Mouse (Mus musculus) midbrain, embryonic 16.5 days (tissue): Measurements from ENCODE around the gene Ciart. TPM values are rescaled to one million over a fixed set of nuclear protein-coding genes. Genes with fewer than 3 reads are reported as not detected.
A peak's percentile ranks its signal among the peaks of the same experiment; 100 is the strongest.
"Not testable (repeated sequence)": the region's sequence is repeated elsewhere in the genome, so short reads cannot be mapped to it uniquely, and the experiment has no call there.

Experiments used
- ATAC-seq: fragments of 200-750 bp; cut with Nextera tagmentation; 2 replicates; pipeline ENCODE4 v1.8.0; 2017; ENCODE audit warnings: moderate TSS enrichment
- H3K27ac ChIP-seq: fragments of 300-500 bp; sonication (generic); 2 replicates; pipeline ENCODE4 v1.5.1; 2014; ENCODE audit warnings: mild to moderate bottlenecking, low read length, mixed read lengths
- H3K27me3 ChIP-seq: fragments of 300-500 bp; sonication (generic); 2 replicates; pipeline ENCODE4 v1.6.1; 2014; ENCODE audit warnings: low read depth, low read length, mixed read lengths; ENCODE audit not compliant: control insufficient read depth, insufficient read depth
- H3K36me3 ChIP-seq: fragments of 300-500 bp; sonication (generic); 2 replicates; pipeline ENCODE4 v1.6.1; 2014; ENCODE audit warnings: mild to moderate bottlenecking, low read length, moderate library complexity, mixed read lengths; ENCODE audit not compliant: control insufficient read depth, insufficient read depth
- H3K4me1 ChIP-seq: fragments of 300-500 bp; sonication (generic); 2 replicates; pipeline ENCODE4 v1.6.1; 2014; ENCODE audit warnings: mild to moderate bottlenecking, low read length, mixed read lengths; ENCODE audit not compliant: control insufficient read depth, insufficient read depth
- H3K4me2 ChIP-seq: fragments of 300-500 bp; sonication (generic); 2 replicates; pipeline ENCODE4 v1.6.1; 2014; ENCODE audit warnings: mild to moderate bottlenecking, low read length, mixed read lengths
- H3K4me3 ChIP-seq: fragments of 300-500 bp; sonication (generic); 2 replicates; pipeline ENCODE4 v1.5.1; 2014; ENCODE audit warnings: low read depth, mild to moderate bottlenecking, low read length, moderate library complexity, mixed read lengths
- H3K9ac ChIP-seq: fragments of 300-500 bp; sonication (generic); 2 replicates; pipeline ENCODE4 v1.6.1; 2014; ENCODE audit warnings: low read depth, low read length, mixed read lengths
- H3K9me3 ChIP-seq: fragments of 300-500 bp; sonication (generic); replicated peaks from 2 replicates; pipeline ENCODE4 v1.6.1; 2014; ENCODE audit warnings: mild to moderate bottlenecking, low read length, mixed read lengths; ENCODE audit not compliant: control insufficient read depth, poor library complexity, severe bottlenecking
- WGBS: fragments of 180-500 bp; shearing (Covaris S2); extraction: QIAGEN DNeasy Blood & Tissue Kit; methylation state at CpG from one replicate; pipeline ENCODE4 v1.1.7; 2014; 5-methylcytosine and 5-hydroxymethylcytosine counted together
- polyA plus RNA-seq: library from polyadenylated mRNA; unstranded; fragments of >200 nt; fragmentation: Nextera tagmentation; extraction: Ambion mirVana; gene quantifications from 2 replicates; pipeline ENCODE4 v1.2.1, GENCODE M21; 2015

Ciart gene
- polyA plus RNA-seq, 1 experiment from 2014 or later = 4.8 TPM

GRCm38 (mm10) chr3:95923429-95923828 is 41.4 kb upstream of the Ciart start:
- not testable (repeated sequence) for ATAC-seq, H3K4me1 ChIP-seq, H3K36me3 ChIP-seq, H3K27me3 ChIP-seq, H3K4me3 ChIP-seq, H3K27ac ChIP-seq, H3K9ac ChIP-seq, H3K4me2 ChIP-seq, H3K9me3 ChIP-seq
- 91% methylated on average over 7 of the region's 7 CpGs for WGBS

- not testable (repeated sequence) for H3K4me1 ChIP-seq, ATAC-seq, H3K27ac ChIP-seq, H3K4me2 ChIP-seq, H3K9me3 ChIP-seq, H3K27me3 ChIP-seq, H3K36me3 ChIP-seq, H3K9ac ChIP-seq, H3K4me3 ChIP-seq
- WGBS = 76% methylated on average over 2 of the region's 2 CpGs
Observed at GRCm38 (mm10) chr3:95920532-95920931, 38.5 kb upstream of the Ciart start.

GRCm38 (mm10) chr3:95916760-95917159 is 34.7 kb upstream of the Ciart start:
- Histone ChIP-seq H3K27me3 (no peaks in the 10 kb centered on the region), H3K9me3 (no peaks in the 10 kb centered on the region)

GRCm38 (mm10) chr3:95914706-95915105 is 32.7 kb upstream of the Ciart start:
- 98% methylated on average over 4 of the region's 4 CpGs for WGBS
- no peak overlapping the region for H3K27ac ChIP-seq
- ATAC-seq = no peak

More at GRCm38 (mm10) chr3:95916760-95917159, 34.7 kb upstream of the Ciart start:
- Histone ChIP-seq H3K4me1 (no peaks in the 10 kb centered on the region), H3K9ac (no peak overlapping the region), H3K4me2 (no peak overlapping the region), H3K36me3 (no peaks in the 10 kb centered on the region), H3K4me3 (no peak overlapping the region), H3K27ac (no peak overlapping the region)
- WGBS = 74% methylated on average over 7 of the region's 7 CpGs
- no peak for ATAC-seq

GRCm38 (mm10) chr3:95907613-95908012 is 25.6 kb upstream of the Ciart start:
- no peak overlapping the region for H3K9ac ChIP-seq
- H3K4me2 ChIP-seq = no peak overlapping the region
- H3K9me3 ChIP-seq = no peaks in the 10 kb centered on the region
- peaks cover 17% of the 10 kb centered on the region for H3K4me1 ChIP-seq
- H3K4me3 ChIP-seq = no peak overlapping the region
- WGBS = 43% methylated on average over 4 of the region's 4 CpGs
- H3K27ac ChIP-seq = no peak overlapping the region
- H3K36me3 ChIP-seq = no peaks in the 10 kb centered on the region
- peaks cover 9% of the 10 kb centered on the region; the same call in 1 of the 2 replicates for H3K27me3 ChIP-seq
- ATAC-seq = no peak

More at GRCm38 (mm10) chr3:95914706-95915105, 32.7 kb upstream of the Ciart start:
- H3K4me2 ChIP-seq = no peak overlapping the region
- no peak overlapping the region for H3K4me3 ChIP-seq
- no peak overlapping the region for H3K9ac ChIP-seq
- no peaks in the 10 kb centered on the region for H3K27me3 ChIP-seq
- no peaks in the 10 kb centered on the region for H3K36me3 ChIP-seq
- H3K4me1 ChIP-seq = no peaks in the 10 kb centered on the region
- no peaks in the 10 kb centered on the region for H3K9me3 ChIP-seq

- Histone ChIP-seq H3K27ac (no peak overlapping the region), H3K36me3 (no peaks in the 10 kb centered on the region), H3K4me3 (no peak overlapping the region), H3K9ac (no peak overlapping the region), H3K4me1 (peaks cover 17% of the 10 kb centered on the region), H3K4me2 (peak overlapping the region; percentile 64), H3K9me3 (no peaks in the 10 kb centered on the region), H3K27me3 (peaks cover 9% of the 10 kb centered on the region; the same call in 1 of the 2 replicates)
- under 1% methylated on average over 12 of the region's 12 CpGs for WGBS
- ATAC-seq = no peak
Observed at GRCm38 (mm10) chr3:95906860-95907259, 24.8 kb upstream of the Ciart start.

- Histone ChIP-seq H3K9ac (no peak overlapping the region), H3K4me1 (peaks cover 17% of the 10 kb centered on the region), H3K4me3 (no peak overlapping the region), H3K36me3 (no peaks in the 10 kb centered on the region), H3K27me3 (peaks cover 9% of the 10 kb centered on the region; the same call in 1 of the 2 replicates), H3K4me2 (peak overlapping the region; percentile 64), H3K27ac (no peak overlapping the region), H3K9me3 (no peaks in the 10 kb centered on the region)
- no peak for ATAC-seq
- whole genome bisulfite sequencing = 1% methylated on average over 12 of the region's 12 CpGs
Observed at GRCm38 (mm10) chr3:95905940-95906492, 24.0 kb upstream of the Ciart start.

GRCm38 (mm10) chr3:95905146-95905939 is 23.3 kb upstream of the Ciart start:
- Histone ChIP-seq H3K27me3 (peaks cover 9% of the 10 kb centered on the region; the same call in 1 of the 2 replicates), H3K4me3 (peak overlapping the region; percentile 31)

GRCm38 (mm10) chr3:95904568-95904967 is 22.5 kb upstream of the Ciart start, which contains the start of gene Car14:
Car14 (minus strand) TSS chr3:95904691.
- H3K36me3 ChIP-seq = no peaks in the 10 kb centered on the region
- peak within 1 kb of the TSS; percentile 31 for H3K4me3 ChIP-seq
- H3K9ac ChIP-seq = peak within 1 kb of the TSS; percentile 44
- no peaks in the 10 kb centered on the region for H3K9me3 ChIP-seq
- under 1% methylated on average over 15 of the region's 15 CpGs for WGBS
- H3K27ac ChIP-seq = no peak within 1 kb of the TSS
- H3K4me2 ChIP-seq = peak within 1 kb of the TSS; percentile 64
- H3K4me1 ChIP-seq = peaks cover 17% of the 10 kb centered on the region
- H3K27me3 ChIP-seq = peaks cover 9% of the 10 kb centered on the region; the same call in 1 of the 2 replicates
- no peak for ATAC-seq

More at GRCm38 (mm10) chr3:95905146-95905939, 23.3 kb upstream of the Ciart start:
- H3K36me3 ChIP-seq = no peaks in the 10 kb centered on the region
- no peak overlapping the region for H3K27ac ChIP-seq
- H3K4me1 ChIP-seq = peaks cover 17% of the 10 kb centered on the region
- peak overlapping the region; percentile 44 for H3K9ac ChIP-seq
- no peaks in the 10 kb centered on the region for H3K9me3 ChIP-seq
- ATAC-seq = peak; percentile 30; the same call in 1 of the 2 replicates
- under 1% methylated on average over 18 of the region's 18 CpGs for WGBS
- H3K4me2 ChIP-seq = peak overlapping the region; percentile 64
